Mouse (Mus musculus) kidney, adult 2 months (tissue): ENCODE measurements at regions not wholly inside any gene's neighbourhood (a gene's known extent, or its start where the extent isn't known, plus 50 kb on each side); places are given as distances from the start of the nearest gene placed in this dataset.

Experiments used
- CTCF ChIP-seq: fragments of 200-500 bp; conservative IDR thresholded peaks from 2 replicates; pipeline ENCODE4 v1.5.1; 2011; ENCODE audit warnings: low read depth, mild to moderate bottlenecking, control low read depth, low read length, moderate library complexity, mixed read lengths; ENCODE audit not compliant: insufficient read depth, insufficient read length
- POLR2A ChIP-seq: fragments of 200-500 bp; IDR thresholded peaks from one replicate; pipeline ENCODE4 v1.6.1; 2011; ENCODE audit warnings: low read depth, low read length, control low read depth

DNA sequence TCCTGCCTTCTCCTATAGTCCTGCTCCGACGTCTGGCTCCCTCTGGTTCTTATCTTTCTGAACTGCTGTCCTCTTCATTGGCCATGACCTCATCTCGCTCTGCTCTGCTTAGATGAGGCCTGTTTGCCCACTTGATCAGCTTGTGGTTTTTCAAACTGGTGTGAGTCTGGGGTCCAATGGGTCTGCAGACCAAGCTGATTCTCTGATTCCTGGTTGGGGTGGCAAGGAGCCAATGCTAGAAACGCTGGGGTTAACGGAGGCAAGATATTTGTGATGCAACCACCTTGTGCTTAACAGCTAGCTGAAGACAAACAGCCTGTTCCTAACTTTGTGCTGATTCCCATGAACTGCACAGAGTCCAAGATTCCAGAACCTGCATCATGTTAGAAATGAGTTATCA is 192.0 kb upstream of the Bcl6 start:
- TF ChIP-seq CTCF: no peak
- no peak for TF ChIP-seq POLR2A
